Mouse (Mus musculus) lung, postnatal 0 days (tissue): ENCODE data around the gene Fras1. TPM values are rescaled to one million over a fixed set of nuclear protein-coding genes. Genes with fewer than 3 reads are reported as not detected.

Experiments
- ATAC-seq: fragments of 200-750 bp; cut with Nextera tagmentation; 2 replicates; pipeline ENCODE4 v1.8.0; 2017; ENCODE audit warnings: moderate library complexity
- DNase-seq: peaks from one replicate; pipeline ENCODE4 v3.0.0-alpha.2; 2016; ENCODE audit warnings: low spot score
- H3K27ac ChIP-seq: fragments of 300-500 bp; sonication (generic); 2 replicates; pipeline ENCODE4 v1.5.1; 2014; ENCODE audit warnings: antibody characterized with exemption, mild to moderate bottlenecking, low read length, mixed read lengths
- H3K27me3 ChIP-seq: fragments of 300-500 bp; sonication (generic); replicated peaks from 2 replicates; pipeline ENCODE4 v1.6.1; 2014; ENCODE audit warnings: low read length, mixed read lengths; ENCODE audit not compliant: insufficient read depth
- H3K36me3 ChIP-seq: fragments of 300-500 bp; sonication (generic); 2 replicates; pipeline ENCODE4 v1.6.1; 2014; ENCODE audit warnings: low read length, mixed read lengths; ENCODE audit not compliant: insufficient read depth
- H3K4me1 ChIP-seq: fragments of 300-500 bp; sonication (generic); 2 replicates; pipeline ENCODE4 v1.6.1; 2014; ENCODE audit warnings: antibody characterized with exemption, low read depth, low read length, mixed read lengths; ENCODE audit not compliant: insufficient read depth
- H3K4me2 ChIP-seq: fragments of 300-500 bp; sonication (generic); replicated peaks from 2 replicates; pipeline ENCODE4 v1.6.1; 2014; ENCODE audit warnings: low read depth, mild to moderate bottlenecking, low read length, moderate library complexity, mixed read lengths
- H3K4me3 ChIP-seq: fragments of 300-500 bp; sonication (generic); 2 replicates; pipeline ENCODE4 v1.5.1; 2014; ENCODE audit warnings: low read depth, low read length
- H3K9ac ChIP-seq: fragments of 300-500 bp; sonication (generic); replicated peaks from 2 replicates; pipeline ENCODE4 v1.6.1; 2014; ENCODE audit warnings: low read depth, mild to moderate bottlenecking
- H3K9me3 ChIP-seq: fragments of 300-500 bp; sonication (generic); 2 replicates; pipeline ENCODE4 v1.6.1; 2016; ENCODE audit warnings: low read length, mixed read lengths
- CTCF ChIP-seq: IDR thresholded peaks from 2 replicates; pipeline ENCODE4 v1.5.1; 2016; ENCODE audit warnings: antibody characterized with exemption, mild to moderate bottlenecking
- EP300 ChIP-seq: IDR thresholded peaks from 2 replicates; pipeline ENCODE4 v1.6.1; 2016; ENCODE audit warnings: antibody characterized with exemption, mild to moderate bottlenecking, control low read depth
- WGBS: fragments of 180-500 bp; shearing (Covaris S2); extraction: QIAGEN DNeasy Blood & Tissue Kit; methylation state at CpG from one replicate; pipeline ENCODE4 v1.1.7; 2014; 5-methylcytosine and 5-hydroxymethylcytosine counted together
- polyA plus RNA-seq: library from polyadenylated mRNA; unstranded; fragments of >200 nt; fragmentation: Nextera tagmentation; extraction: Ambion mirVana; gene quantifications from 2 replicates; pipeline ENCODE4 v1.2.1, GENCODE M21; 2015

Fras1 gene
- polyA plus RNA-seq, 1 experiment from 2014 or later, result 8.0 TPM

- Histone ChIP-seq H3K4me3 (no peak overlapping the region), H3K9ac (no peak overlapping the region), H3K9me3 (no peaks in the 10 kb centered on the region), H3K27me3 (no peaks in the 10 kb centered on the region), H3K36me3 (peaks cover 40% of the 10 kb centered on the region), H3K27ac (no peak overlapping the region), H3K4me1 (no peaks in the 10 kb centered on the region), H3K4me2 (no peak overlapping the region)
- TF ChIP-seq CTCF (no peak), EP300 (no peak)
- 58% methylated on average over 1 of the region's 1 CpGs for WGBS
- DNase-seq (no peak), ATAC-seq (no peak)
Observed at GRCm38 (mm10) chr5:96827176-96827575, 453.4 kb downstream of the Fras1 start.

Other genes with a start within 250 kb of the Fras1 start
- 29.5 and 30.6 TPM in 2 replicates for gene Cnot6l, start 209.8 kb upstream of the Fras1 start, polyA plus RNA-seq
- gene Mrpl1, start 164.5 kb upstream of the Fras1 start, polyA plus RNA-seq, result 10.9 and 11.5 TPM in 2 replicates